Mouse (Mus musculus) cerebral cortex, adult 2 months (tissue): Measurements from ENCODE around the gene Cpb2.

ENCODE experiments used
- WGBS: fragments of 180-500 bp; shearing (Covaris S2); methylation state at CpG from one replicate; pipeline ENCODE4 v1.1.7; 2018; 5-methylcytosine and 5-hydroxymethylcytosine counted together

The Cpb2 gene

GRCm38 (mm10) chr14:75246024-75247000 lies 4.2 kb downstream of the Cpb2 start:
- 61% methylated on average over 11 of the region's 11 CpGs for WGBS

GRCm38 (mm10) chr14:75250432-75250831 lies 8.3 kb downstream of the Cpb2 start:
- 92% methylated on average over 3 of the region's 3 CpGs for WGBS

- WGBS = 78% methylated on average over 5 of the region's 5 CpGs
Measured at GRCm38 (mm10) chr14:75256521-75256920, 14.4 kb downstream of the Cpb2 start.

- WGBS = 95% methylated on average over 5 of the region's 5 CpGs
Measured at GRCm38 (mm10) chr14:75269531-75269930, 27.4 kb downstream of the Cpb2 start.

- WGBS = 56% methylated on average over 6 of the region's 6 CpGs
Measured at GRCm38 (mm10) chr14:75279716-75280115, 37.6 kb downstream of the Cpb2 start.

- WGBS = 51% methylated on average over 5 of the region's 5 CpGs
Measured at GRCm38 (mm10) chr14:75280406-75280805, 38.3 kb downstream of the Cpb2 start.

GRCm38 (mm10) chr14:75283609-75284192 lies 41.6 kb downstream of the Cpb2 start:
- WGBS = 5% methylated on average over 19 of the region's 19 CpGs

- under 1% methylated on average over 61 of the region's 61 CpGs for WGBS
Measured at GRCm38 (mm10) chr14:75284193-75284915, 42.3 kb downstream of the Cpb2 start, which contains the start of gene Zc3h13. TSS of gene Zc3h13 (plus strand) at chr14:75284373.

- 89% methylated on average over 1 of the region's 1 CpGs for WGBS
Measured at GRCm38 (mm10) chr14:75301081-75301480, 59.0 kb downstream of the Cpb2 start.

- 60% methylated on average over 5 of the region's 5 CpGs for WGBS
Measured at GRCm38 (mm10) chr14:75303807-75304206, 61.7 kb downstream of the Cpb2 start.

GRCm38 (mm10) chr14:75309336-75309992 lies 67.4 kb downstream of the Cpb2 start:
- WGBS = 70% methylated on average over 5 of the region's 5 CpGs

GRCm38 (mm10) chr14:75314484-75314883 lies 72.4 kb downstream of the Cpb2 start:
- WGBS = 46% methylated on average over 2 of the region's 2 CpGs

GRCm38 (mm10) chr14:75318736-75319135 lies 76.6 kb downstream of the Cpb2 start:
- WGBS = 88% methylated on average over 2 of the region's 2 CpGs

- 88% methylated on average over 5 of the region's 5 CpGs for WGBS
Measured at GRCm38 (mm10) chr14:75320269-75320668, 78.2 kb downstream of the Cpb2 start.

- WGBS = 98% methylated on average over 32 of the region's 32 CpGs
Measured at GRCm38 (mm10) chr14:75323354-75323753, 81.3 kb downstream of the Cpb2 start.

- WGBS = 65% methylated on average over 8 of the region's 8 CpGs
Measured at GRCm38 (mm10) chr14:75328062-75328461, 86.0 kb downstream of the Cpb2 start.

GRCm38 (mm10) chr14:75330621-75331020 lies 88.5 kb downstream of the Cpb2 start:
- WGBS = 92% methylated on average over 6 of the region's 6 CpGs
